Mouse (Mus musculus): ENCODE data around the gene Gdpd1. TPM values are rescaled to one million over a fixed set of nuclear protein-coding genes. Genes with fewer than 3 reads are reported as not detected.
A peak's percentile ranks its signal among the peaks of the same experiment; 100 is the strongest.

Gdpd1 gene
- polyA plus RNA-seq, 1 experiment from 2014 or later = 26.8 TPM

DNA sequence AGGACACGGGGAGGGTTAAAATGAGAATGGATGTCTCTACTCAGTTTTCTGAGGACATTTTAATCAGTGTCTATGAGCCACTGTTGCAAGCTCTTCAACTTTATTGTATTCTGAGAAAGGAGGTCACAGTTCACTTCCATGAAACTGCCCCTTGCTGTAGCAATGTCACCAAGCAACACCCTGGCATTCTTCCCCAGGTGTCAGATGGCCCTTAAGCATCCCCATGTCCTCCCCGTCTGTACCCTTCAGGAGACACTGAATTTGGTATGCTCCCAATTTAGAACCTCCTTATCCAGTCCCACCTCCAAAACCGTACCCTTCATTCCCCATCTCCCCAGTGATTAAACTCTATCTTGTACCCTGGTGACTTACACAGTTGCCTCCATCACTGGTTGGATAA lies 88.9 kb downstream of the Gdpd1 start:
- Histone ChIP-seq H3K4me1 (peaks cover 15% of the 10 kb centered on the region; the same call in 1 of the 2 replicates), H3K9me3 (replicated peaks) (no peaks in the 10 kb centered on the region), H3K36me3 (no peaks in the 10 kb centered on the region), H3K9ac (no peak overlapping the region), H3K4me2 (replicated peaks) (no peak overlapping the region), H3K27me3 (no peaks in the 10 kb centered on the region), H3K4me3 (replicated peaks) (no peak overlapping the region), H3K27ac (replicated peaks) (no peak overlapping the region)
- ATAC-seq (ENCODE audit: insufficient number of reproducible peaks, low FRiP score, low TSS enrichment, low read depth) = no peak
- 72% methylated on average over 3 of the region's 3 CpGs for WGBS

MicroRNAs within 50 kb of the gene (microRNA counts, 519-probe panel; counts per million panel counts)
- 3,879 counts per million, percentile 91 among the panel's probes with 10 or more counts for microRNA mmu-miR-301a

Small RNAs within 50 kb of the gene (microRNA-seq; reads per million reads assigned to microRNA genes)
- 1,103 reads per million, percentile 76 among the genes with 10 or more reads in this experiment for gene Mir301 (ENCODE audit: borderline number of aligned reads)

Other genes starting within 250 kb of the Gdpd1 start
- gene Ypel2, start 80.4 kb downstream of the Gdpd1 start, polyA plus RNA-seq (2015; fragmentation: Nextera tagmentation; extraction: Ambion mirVana) = 8.0 and 8.8 TPM in 2 replicates
- 18.5 and 19.4 TPM in 2 replicates for gene Smg8, start 12.7 kb upstream of the Gdpd1 start, polyA plus RNA-seq (2015; fragmentation: Nextera tagmentation; extraction: Ambion mirVana)
- 7.5 and 8.8 TPM in 2 replicates for gene Prr11, start 34.6 kb upstream of the Gdpd1 start, polyA plus RNA-seq (2015; fragmentation: Nextera tagmentation; extraction: Ambion mirVana)
- gene Ska2, start 35.2 kb upstream of the Gdpd1 start, polyA plus RNA-seq (2015; fragmentation: Nextera tagmentation; extraction: Ambion mirVana) = 46.5 and 48.4 TPM in 2 replicates
- 25.8 and 28.5 TPM in 2 replicates for gene Trim37, start 53.0 kb upstream of the Gdpd1 start, polyA plus RNA-seq (2015; fragmentation: Nextera tagmentation; extraction: Ambion mirVana)